Mouse (Mus musculus): ENCODE measurements around the gene Nmbr.

DNA sequence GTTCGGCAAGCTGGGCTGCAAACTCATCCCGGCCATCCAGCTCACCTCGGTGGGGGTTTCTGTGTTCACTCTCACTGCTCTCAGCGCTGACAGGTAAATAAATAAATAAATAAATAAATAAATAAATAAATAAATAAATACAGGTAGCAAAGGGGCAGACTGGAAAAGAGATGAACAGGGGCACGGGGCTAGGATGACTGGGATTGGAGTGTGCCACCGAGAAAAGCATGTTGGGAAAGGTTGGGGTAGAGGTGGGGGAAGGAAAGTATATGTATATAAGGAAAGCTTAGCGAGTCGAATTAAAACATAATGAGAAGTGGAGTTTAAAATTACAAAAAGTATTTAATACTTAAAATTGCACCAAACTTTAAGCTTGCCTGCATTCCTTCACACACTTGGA lies 55.2 kb downstream of the Nmbr start:
- TF ChIP-seq CTCF (IDR thresholded peaks at IDR 0.05; ENCODE audit: extremely low read depth, insufficient read length, insufficient replicate concordance, low read depth, low read length) = no peak
- no peak for TF ChIP-seq POLR2A (IDR thresholded peaks at IDR 0.05; ENCODE audit: low read depth, low read length)

All from small intestine, adult 2 months (tissue).